Mouse (Mus musculus): ENCODE results near the gene Adam15. TPM values are rescaled to one million over a fixed set of nuclear protein-coding genes. Genes with fewer than 3 reads are reported as not detected.
A peak's percentile ranks its signal among the peaks of the same experiment; 100 is the strongest.

Adam15 gene
- polyA plus RNA-seq, 1 experiment from 2014 or later: 32.7 TPM

DNA sequence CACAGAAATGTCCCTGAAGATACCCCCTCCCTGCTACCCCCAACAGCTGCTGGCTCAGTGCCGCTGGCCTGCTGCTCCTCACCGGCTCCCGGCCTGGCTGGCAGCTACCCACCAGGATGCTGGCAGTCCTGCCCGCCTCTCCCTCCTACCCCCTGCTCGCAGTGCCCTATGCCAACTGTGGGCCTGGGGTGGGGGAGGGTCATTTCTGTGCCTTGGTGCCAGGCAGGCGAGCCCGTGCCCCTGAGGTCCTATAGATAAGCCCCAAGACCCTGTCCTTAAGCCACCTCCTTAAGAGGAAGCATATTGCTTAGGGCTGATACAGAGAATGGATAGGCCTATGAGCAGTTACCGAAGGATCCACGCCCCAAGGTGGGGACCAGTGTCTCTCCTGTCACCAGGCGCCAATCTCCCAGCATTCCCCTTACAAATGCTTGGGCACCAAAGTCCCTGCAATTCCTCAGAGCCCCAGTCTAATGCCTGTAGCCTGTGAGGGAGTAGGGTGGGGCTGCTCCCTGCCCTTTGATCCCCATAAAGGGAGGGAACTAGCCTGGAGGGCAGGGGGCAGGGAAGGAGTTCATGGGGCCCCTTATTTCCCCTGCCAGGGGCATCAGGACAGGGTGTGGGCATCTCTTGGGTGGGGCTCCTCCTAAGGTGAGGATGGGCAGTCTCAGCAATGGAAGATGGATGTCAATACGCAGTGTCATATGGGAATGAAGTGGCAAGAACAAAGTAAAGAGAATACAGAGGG, 38.5 kb upstream of the Adam15 start:
- WGBS: 80% methylated on average over 11 of the region's 11 CpGs
- TF ChIP-seq CTCF (IDR thresholded peaks at IDR 0.05; ENCODE audit: low read depth): no peak
- peaks cover 8% of the 10 kb centered on the region for H3K4me1 ChIP-seq (ENCODE audit: insufficient read depth)
- no peaks in the 10 kb centered on the region for H3K36me3 ChIP-seq (ENCODE audit: insufficient read depth)
- DNase-seq (no peak), ATAC-seq (ENCODE audit: insufficient read depth) (no peak)
- no peak overlapping the region for H3K4me2 ChIP-seq
- H3K27ac ChIP-seq (ENCODE audit: low read depth): no peak overlapping the region
- no peaks in the 10 kb centered on the region; the same call in 1 of the 2 replicates for H3K27me3 ChIP-seq (ENCODE audit: insufficient read depth, low read length)
- no peak overlapping the region for H3K9ac ChIP-seq
- H3K4me3 ChIP-seq (ENCODE audit: low read depth, low read length): no peak overlapping the region
- H3K9me3 ChIP-seq (ENCODE audit: low read depth, low read length): no peaks in the 10 kb centered on the region

DNA sequence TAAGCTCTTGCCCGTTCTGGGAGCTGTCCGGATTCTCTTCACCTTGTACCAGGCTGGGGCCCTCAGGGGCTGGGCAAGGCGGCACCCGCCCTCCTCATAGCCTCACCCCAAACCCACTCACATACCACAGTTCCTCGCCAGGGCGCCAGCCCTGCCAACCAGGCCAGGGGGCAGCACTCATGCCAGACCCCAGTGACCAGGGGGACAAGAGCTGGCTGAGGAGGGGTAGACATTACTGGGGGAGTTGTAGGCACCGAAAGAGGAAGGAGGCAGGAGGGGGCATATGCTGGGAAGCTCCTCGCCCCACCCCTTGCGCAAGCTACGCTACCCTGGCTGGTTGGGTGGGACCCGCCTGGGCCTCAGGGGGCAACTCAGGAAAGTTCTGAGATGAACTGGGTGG, 37.8 kb upstream of the Adam15 start:
- H3K4me1 ChIP-seq (ENCODE audit: insufficient read depth): peaks cover 8% of the 10 kb centered on the region
- no peak overlapping the region for H3K4me2 ChIP-seq
- H3K36me3 ChIP-seq (ENCODE audit: insufficient read depth): no peaks in the 10 kb centered on the region
- no peak overlapping the region for H3K27ac ChIP-seq (ENCODE audit: low read depth)
- no peak overlapping the region for H3K4me3 ChIP-seq (ENCODE audit: low read depth, low read length)
- WGBS: 72% methylated on average over 11 of the region's 11 CpGs
- TF ChIP-seq CTCF (IDR thresholded peaks at IDR 0.05; ENCODE audit: low read depth): 0 out of 2 replicates have a peak, but pooled peaks have one; percentile 4
- ATAC-seq (ENCODE audit: insufficient read depth): no peak
- no peak overlapping the region for H3K9ac ChIP-seq
- no peak for DNase-seq
- H3K27me3 ChIP-seq (ENCODE audit: insufficient read depth, low read length): no peaks in the 10 kb centered on the region; the same call in 1 of the 2 replicates
- no peaks in the 10 kb centered on the region for H3K9me3 ChIP-seq (ENCODE audit: low read depth, low read length)

DNA sequence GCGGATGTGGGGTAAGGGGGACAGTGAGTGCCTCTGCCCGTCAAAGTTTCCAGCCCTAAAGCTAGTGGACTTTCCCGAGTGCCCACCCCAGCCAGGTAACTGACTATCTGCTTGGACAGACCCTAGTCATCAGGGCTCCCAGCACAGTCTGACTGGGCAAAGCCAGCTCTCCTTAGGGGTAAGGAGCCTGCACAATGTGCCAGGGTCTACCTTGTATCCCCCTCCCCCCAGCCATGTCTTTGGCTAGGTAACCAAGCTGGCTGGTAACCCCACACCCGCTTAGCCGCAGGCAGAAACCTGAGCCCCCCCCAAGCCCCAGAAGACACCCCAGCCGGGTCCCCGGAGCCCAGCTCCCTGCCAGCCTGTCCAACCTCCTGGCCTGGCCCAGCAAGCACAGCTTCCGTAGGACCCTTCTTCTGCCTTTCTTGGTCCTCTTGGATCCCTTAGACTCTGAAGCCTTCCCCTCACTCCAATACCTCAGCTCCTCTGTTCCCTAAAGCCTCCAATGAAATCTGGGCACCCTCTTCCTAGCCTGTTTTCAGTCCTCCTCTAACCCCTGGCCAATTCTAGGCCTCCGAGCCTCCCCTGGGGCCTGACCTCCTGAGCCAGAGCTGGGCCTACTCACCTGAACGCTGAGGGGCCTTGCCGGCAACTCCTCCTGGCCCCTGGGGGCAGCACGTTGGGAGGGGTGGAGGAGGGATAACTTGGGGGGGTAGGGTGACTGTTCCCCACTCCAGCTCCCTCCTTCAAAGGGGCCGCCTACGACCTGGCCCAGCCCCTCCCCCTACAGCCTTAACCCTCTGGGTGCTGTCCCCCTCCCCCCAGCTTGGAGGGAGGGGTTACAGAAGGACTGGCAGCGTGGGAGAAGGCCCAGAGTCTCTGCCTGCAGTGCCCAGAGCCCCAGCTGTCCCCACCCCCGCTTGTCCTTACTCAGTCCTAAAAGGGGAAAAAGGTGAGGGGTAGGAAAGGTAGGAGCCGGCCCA, 36.9 kb upstream of the Adam15 start:
- DNase-seq: no peak
- H3K27me3 ChIP-seq (ENCODE audit: insufficient read depth, low read length): no peaks in the 10 kb centered on the region
- WGBS: 55% methylated on average over 17 of the region's 17 CpGs
- no peak overlapping the region for H3K27ac ChIP-seq (ENCODE audit: low read depth)
- H3K4me2 ChIP-seq: peak overlapping the region; percentile 13; the same call in 1 of the 2 replicates
- peaks cover 3% of the 10 kb centered on the region; the same call in 1 of the 2 replicates for H3K4me1 ChIP-seq (ENCODE audit: insufficient read depth)
- H3K9ac ChIP-seq: no peak overlapping the region; the same call in 1 of the 2 replicates
- H3K9me3 ChIP-seq (ENCODE audit: low read depth, low read length): no peaks in the 10 kb centered on the region
- no peak for ATAC-seq (ENCODE audit: insufficient read depth)
- no peak for TF ChIP-seq CTCF (IDR thresholded peaks at IDR 0.05; ENCODE audit: low read depth)
- H3K36me3 ChIP-seq (ENCODE audit: insufficient read depth): no peaks in the 10 kb centered on the region
- no peak overlapping the region for H3K4me3 ChIP-seq (ENCODE audit: low read depth, low read length)

DNA sequence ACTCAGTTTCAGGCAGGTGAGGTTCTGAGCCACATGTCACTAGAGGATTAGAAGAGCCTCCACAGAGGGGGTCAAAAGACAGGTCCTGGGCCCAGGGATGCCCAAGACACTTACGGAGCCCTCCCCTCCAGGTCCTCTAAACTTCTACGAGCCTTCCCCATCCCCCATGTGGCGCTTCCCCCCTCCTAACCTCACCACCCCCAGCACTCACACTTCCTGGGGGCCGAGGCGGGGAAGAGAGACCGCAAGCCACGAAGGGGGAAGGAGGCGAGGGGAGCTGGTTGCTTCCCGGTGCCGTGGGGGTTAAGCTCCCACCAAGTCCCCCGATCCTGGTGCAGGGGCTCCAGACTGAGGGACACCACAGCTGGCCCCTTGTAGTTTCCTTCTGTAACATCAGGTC, 35.7 kb upstream of the Adam15 start:
- no peak for TF ChIP-seq CTCF (IDR thresholded peaks at IDR 0.05; ENCODE audit: low read depth)
- H3K4me3 ChIP-seq (ENCODE audit: low read depth, low read length): no peak overlapping the region
- no peak overlapping the region for H3K27ac ChIP-seq (ENCODE audit: low read depth)
- no peaks in the 10 kb centered on the region for H3K9me3 ChIP-seq (ENCODE audit: low read depth, low read length)
- H3K27me3 ChIP-seq (ENCODE audit: insufficient read depth, low read length): no peaks in the 10 kb centered on the region
- no peak for DNase-seq
- no peaks in the 10 kb centered on the region for H3K36me3 ChIP-seq (ENCODE audit: insufficient read depth)
- WGBS: 28% methylated on average over 11 of the region's 11 CpGs
- H3K4me2 ChIP-seq: peak overlapping the region; percentile 25; the same call in 1 of the 2 replicates
- ATAC-seq (ENCODE audit: insufficient read depth): no peak
- H3K9ac ChIP-seq: no peak overlapping the region
- H3K4me1 ChIP-seq (ENCODE audit: insufficient read depth): peaks cover 3% of the 10 kb centered on the region; the same call in 1 of the 2 replicates

DNA sequence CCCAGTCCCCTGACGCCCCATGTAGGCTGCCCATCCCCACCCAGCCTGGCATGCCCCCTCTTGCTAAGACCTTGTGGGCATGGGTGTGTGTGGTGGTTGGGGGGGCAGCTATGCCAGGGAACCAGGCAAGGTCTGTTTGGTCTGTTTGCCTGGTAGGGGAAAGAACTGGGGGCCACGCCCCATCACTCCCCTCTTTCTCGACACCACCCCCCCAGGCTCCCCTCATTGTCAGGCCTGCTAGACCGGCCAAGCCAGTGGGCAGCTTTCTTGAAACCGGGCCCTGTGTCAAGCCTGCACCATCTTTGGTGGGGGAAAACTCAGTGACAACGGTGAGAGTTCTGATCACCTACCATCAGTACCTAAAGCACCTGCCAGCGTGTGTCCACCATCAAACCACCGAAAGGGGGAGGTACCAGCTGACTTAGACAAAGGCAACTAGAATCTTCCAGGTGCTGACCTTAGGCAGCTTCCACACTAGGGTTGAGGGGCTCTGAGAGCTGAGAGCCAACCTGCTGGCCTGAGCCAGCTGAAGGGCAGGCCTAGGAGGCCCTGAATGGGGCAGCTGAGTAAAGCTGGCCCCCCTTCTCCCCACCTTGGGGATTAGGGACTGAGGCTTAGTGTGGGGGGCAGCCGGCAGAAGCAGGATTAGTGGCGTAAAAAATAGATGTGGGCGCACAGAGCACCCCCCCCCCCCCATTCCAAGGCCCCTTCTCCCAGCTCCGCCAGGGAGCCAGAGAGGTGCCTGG, 34.7 kb upstream of the Adam15 start:
- Histone ChIP-seq H3K9ac (no peak overlapping the region), H3K4me2 (no peak overlapping the region), H3K27ac (ENCODE audit: low read depth) (no peak overlapping the region), H3K27me3 (ENCODE audit: insufficient read depth, low read length) (no peaks in the 10 kb centered on the region), H3K4me1 (ENCODE audit: insufficient read depth) (peaks cover 3% of the 10 kb centered on the region; the same call in 1 of the 2 replicates), H3K9me3 (ENCODE audit: low read depth, low read length) (no peaks in the 10 kb centered on the region), H3K4me3 (ENCODE audit: low read depth, low read length) (no peak overlapping the region), H3K36me3 (ENCODE audit: insufficient read depth) (peaks cover 8% of the 10 kb centered on the region; the same call in 1 of the 2 replicates)
- no peak for ATAC-seq (ENCODE audit: insufficient read depth)
- 62% methylated on average over 12 of the region's 12 CpGs for WGBS
- no peak for TF ChIP-seq CTCF (IDR thresholded peaks at IDR 0.05; ENCODE audit: low read depth)
- no peak for DNase-seq

- H3K9ac ChIP-seq: no peak overlapping the region
- no peak for TF ChIP-seq CTCF (IDR thresholded peaks at IDR 0.05; ENCODE audit: low read depth)
- no peaks in the 10 kb centered on the region for H3K9me3 ChIP-seq (ENCODE audit: low read depth, low read length)
- H3K4me3 ChIP-seq (ENCODE audit: low read depth, low read length): no peak overlapping the region
- WGBS: 78% methylated on average over 5 of the region's 5 CpGs
- peaks cover 10% of the 10 kb centered on the region; the same call in 1 of the 2 replicates for H3K36me3 ChIP-seq (ENCODE audit: insufficient read depth)
- no peaks in the 10 kb centered on the region for H3K27me3 ChIP-seq (ENCODE audit: insufficient read depth, low read length)
- H3K4me2 ChIP-seq: no peak overlapping the region
- ATAC-seq (ENCODE audit: insufficient read depth): no peak
- no peak for DNase-seq
- no peak overlapping the region for H3K27ac ChIP-seq (ENCODE audit: low read depth)
- H3K4me1 ChIP-seq (ENCODE audit: insufficient read depth): peaks cover 3% of the 10 kb centered on the region; the same call in 1 of the 2 replicates
Measured at GRCm38 (mm10) chr3:89383651-89384255, 34.0 kb upstream of the Adam15 start.

All from lung, embryonic 14.5 days (tissue).